Mouse (Mus musculus) left cerebral cortex, postnatal 4 days (tissue): ENCODE results near the gene Il10. TPM values are rescaled to one million over a fixed set of nuclear protein-coding genes. Genes with fewer than 3 reads are reported as not detected.

ENCODE experiments used
- DNase-seq: peaks from one replicate; pipeline ENCODE4 v3.0.0-alpha.2; 2022
- intact Hi-C: fragments of 180-260 bp; cut with DNase I; formaldehyde crosslinking; loops from one replicate; pipeline ENCODE4 v1.15.1; 2025
- total RNA-seq, 2 experiments: library from RNA; stranded (reverse); gene quantifications; 2 replicates each; pipeline ENCODE4 v1.2.3; 2021

Gene Il10
- total RNA-seq, 2 experiments from 2014 or later = 0.26 TPM; not detected in 1

- no peak for DNase-seq
- intact Hi-C loops = no loop called here
Observed at GRCm38 (mm10) chr1:131048121-131048863, 28.6 kb downstream of the Il10 start.

DNA sequence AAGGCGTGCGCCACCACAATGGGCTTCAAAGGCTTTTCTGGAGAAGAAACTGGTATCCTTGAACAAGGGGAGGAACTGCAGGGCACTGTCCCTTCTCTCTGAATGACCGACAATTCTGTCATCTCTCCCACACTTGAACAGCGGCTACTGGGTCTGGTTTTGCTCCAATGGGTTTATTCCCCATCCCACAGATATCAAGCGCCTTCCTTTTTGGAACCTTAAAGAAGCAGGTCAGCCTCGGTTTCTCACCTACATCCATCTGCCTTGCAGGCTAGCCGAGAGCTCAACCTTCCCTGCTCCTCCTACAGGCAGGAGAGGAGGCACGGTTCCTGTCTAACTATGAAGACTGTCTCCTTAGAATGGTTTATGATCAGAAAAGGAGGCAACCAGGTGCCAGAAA lies 29.3 kb downstream of the Il10 start:
- intact Hi-C loops = no loop called here
- no peak for DNase-seq

DNA sequence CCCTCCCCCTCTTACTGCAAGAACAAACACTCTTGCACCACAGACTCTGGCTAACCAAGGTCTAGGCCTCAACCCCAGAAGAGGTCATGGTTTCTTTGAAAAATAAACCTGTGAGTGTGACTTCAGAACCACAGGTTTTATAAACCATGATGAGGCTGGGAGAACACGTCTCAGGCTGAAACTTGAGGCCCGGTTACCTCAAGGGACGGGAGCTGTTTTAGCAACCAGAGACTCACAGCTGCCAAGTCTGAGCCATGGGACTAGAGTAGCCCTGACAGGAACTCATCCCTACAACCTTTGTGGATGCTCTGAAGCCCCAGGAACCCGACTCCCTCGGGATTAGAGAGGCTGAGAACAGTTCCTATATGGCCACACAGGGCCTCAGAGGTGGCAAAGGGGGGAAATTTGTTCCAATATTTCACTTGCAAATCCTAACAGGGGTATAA lies 29.7 kb downstream of the Il10 start:
- intact Hi-C loops = no loop called here
- DNase-seq = no peak

DNA sequence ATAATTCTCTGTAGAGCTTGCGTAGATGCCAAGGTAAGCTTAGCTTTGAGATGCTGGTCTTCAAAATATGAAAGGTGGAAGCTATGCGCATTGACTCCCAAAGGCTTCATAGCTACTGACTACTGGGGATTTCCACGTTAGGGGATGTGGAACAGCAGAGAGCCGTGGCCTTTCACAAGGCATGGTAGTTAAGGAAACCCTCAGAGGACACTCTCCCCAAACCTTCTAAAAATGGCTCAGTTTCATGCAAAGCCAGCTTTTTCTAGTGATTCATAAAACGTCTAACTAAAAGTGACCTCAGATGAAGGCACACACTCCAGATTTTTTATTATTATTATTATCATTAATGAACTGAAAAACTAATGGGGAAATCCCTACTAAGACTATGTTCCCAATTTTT lies 30.4 kb downstream of the Il10 start:
- intact Hi-C loops = loop anchor here (10.0 kb wide), 1 partner anchor 505 kb away; no protein-coding TSS in a partner anchor
- no peak for DNase-seq

DNA sequence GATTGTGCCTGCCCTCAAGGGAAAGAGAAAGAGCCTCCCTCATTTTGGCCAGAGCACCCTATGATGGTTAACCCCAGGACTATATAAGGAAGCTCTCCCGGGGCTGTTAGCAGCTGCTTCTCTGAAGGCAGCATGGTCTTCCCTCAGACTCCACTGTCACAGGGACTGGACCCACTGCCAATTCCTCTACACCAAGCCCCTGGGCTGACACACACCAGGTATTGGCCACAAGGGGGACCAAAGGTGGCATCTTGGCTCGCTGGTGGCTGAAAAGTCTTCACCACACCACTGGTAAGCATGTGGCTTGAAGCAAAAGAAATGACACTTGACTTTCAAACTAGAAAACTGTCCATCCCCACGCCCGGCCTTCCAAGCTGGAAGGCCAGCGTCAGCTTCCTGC lies 31.0 kb downstream of the Il10 start:
- intact Hi-C loops = loop anchor here (10.0 kb wide), 1 partner anchor 506 kb away; no protein-coding TSS in a partner anchor
- DNase-seq = no peak

DNA sequence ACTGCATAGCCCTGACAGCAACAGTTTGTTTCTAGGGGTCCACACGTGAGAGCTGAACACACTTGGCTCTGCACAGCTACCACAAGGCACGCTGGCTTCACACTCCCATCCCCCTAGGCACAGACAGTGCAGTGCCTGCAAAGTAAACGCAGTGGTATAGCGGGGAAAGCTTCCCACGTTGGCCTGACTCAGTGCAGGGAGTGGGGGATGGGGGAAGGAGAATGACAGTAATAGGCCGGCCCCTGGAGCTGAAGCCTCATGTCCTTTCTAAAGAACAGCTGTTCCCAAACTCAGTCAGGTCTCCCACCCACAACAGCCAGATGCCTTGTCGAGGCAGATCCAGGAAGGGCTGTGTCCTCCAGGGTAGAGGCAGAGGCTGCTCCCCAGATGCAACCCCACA lies 31.4 kb downstream of the Il10 start:
- DNase-seq = no peak
- intact Hi-C loops = loop anchor here (10.0 kb wide), 1 partner anchor 506 kb away; no protein-coding TSS in a partner anchor

DNA sequence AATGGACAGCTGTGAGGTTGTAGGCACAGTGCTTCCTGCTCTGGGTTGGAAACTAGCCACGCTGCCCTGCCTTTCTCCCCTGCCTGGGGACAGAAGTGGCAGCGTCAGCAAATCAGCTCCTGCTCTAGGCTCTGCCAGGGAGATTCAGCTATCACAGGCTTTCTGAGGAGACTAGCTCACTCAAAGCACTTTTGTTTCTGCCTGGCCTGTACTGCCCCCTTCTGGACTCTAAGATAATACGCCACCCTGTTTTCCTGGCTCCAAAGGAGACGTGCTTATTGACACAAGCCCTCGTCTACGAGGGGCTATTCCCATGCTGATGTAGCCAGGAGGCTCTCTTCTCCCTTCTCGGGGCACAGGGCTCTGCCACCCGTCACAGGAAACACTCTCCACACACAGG lies 33.6 kb downstream of the Il10 start:
- intact Hi-C loops = loop anchor here (2.0 to 10.0 kb wide), 2 partner anchors 176 to 508 kb away; no protein-coding TSS in a partner anchor
- DNase-seq = peak; percentile 60

DNA sequence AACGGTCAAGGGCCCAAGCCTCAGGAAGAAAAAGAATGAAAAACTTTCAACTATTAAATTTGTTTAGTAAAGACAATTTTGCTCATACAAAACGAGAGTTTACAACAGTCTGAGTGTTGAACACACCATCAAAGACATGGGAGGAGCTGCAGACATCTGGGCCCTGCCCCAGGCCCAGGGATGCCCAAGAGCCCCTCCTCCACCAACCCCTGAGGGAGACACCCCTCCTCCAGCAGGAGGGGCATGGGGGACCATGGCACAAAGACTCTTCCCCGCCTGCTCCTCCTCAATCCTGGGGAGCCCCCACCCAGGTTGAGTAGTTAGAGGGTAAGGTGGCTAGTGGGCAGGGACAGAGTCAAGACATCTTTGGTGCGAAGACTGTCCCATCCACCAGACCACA lies 34.0 kb downstream of the Il10 start:
- intact Hi-C loops = loop anchor here (2.0 to 10.0 kb wide), 2 partner anchors 177 to 509 kb away; no protein-coding TSS in a partner anchor
- no peak for DNase-seq

- no peak for DNase-seq
- intact Hi-C loops = loop anchor here (10.0 kb wide), 1 partner anchor 509 kb away; no protein-coding TSS in a partner anchor
Observed at GRCm38 (mm10) chr1:131054251-131054650, 34.6 kb downstream of the Il10 start.

- intact Hi-C loops = loop anchor here (5.0 to 10.0 kb wide), 3 partner anchors 271 to 514 kb away; partner anchors contain the start of genes Gm29427 and Yod1
- no peak for DNase-seq
Observed at GRCm38 (mm10) chr1:131058431-131058830, 38.8 kb downstream of the Il10 start.

- DNase-seq = no peak
- intact Hi-C loops = loop anchor here (5.0 to 10.0 kb wide), 3 partner anchors 272 to 515 kb away; partner anchors contain the start of genes Gm29427 and Yod1
Observed at GRCm38 (mm10) chr1:131059411-131059810, 39.8 kb downstream of the Il10 start.

- intact Hi-C loops = loop anchor here (5.0 to 10.0 kb wide), 3 partner anchors 273 to 515 kb away; partner anchors contain the start of genes Gm29427 and Yod1
- no peak for DNase-seq
Observed at GRCm38 (mm10) chr1:131059841-131060240, 40.2 kb downstream of the Il10 start.

GRCm38 (mm10) chr1:131060290-131061253 lies 40.9 kb downstream of the Il10 start:
- intact Hi-C loops = no loop called here
- DNase-seq = peak; percentile 44

DNA sequence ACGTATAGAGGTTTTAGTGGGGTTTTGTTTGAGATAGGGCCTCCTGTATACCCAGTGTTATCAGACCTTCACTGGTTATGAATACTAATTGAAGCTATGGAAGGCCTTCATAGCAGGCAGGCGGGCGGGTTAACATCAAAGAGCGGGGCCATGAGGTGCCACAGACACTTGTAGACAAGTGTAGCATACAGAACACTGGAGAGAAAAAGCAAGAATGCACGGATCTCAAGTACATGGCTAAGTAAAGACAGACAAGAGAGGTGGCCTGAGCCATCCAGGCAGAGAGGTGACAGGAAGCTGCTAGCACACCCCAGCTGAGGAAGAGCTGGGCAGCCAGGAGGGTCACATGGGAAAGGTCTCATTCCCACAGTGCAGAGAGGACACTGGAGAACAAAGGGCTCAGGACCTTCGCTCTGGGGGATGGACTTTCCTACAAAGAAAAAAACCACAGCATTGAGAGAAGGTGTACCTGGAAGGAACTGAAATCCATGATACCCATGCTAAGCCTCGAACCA lies 42.2 kb downstream of the Il10 start:
- no peak for DNase-seq
- intact Hi-C loops = no loop called here

DNA sequence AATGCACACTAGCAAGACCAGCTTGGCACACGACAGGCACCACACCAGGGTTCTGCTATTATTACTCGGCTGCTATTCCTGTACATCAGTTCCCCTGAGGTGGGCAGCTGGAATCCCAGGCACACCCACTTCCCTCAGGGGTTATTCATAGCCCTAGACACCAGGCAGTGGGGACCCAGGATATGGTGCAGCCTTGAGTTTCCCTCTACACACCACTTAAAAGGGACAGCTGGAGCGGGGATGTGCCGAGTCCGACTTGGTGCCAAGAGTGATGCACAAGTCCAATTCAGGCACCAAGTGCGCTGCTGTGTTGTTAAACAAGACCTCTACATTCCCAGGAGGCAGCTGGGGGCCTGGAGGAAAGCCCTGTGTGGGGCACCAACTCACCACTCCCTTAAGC lies 43.2 kb downstream of the Il10 start:
- DNase-seq = peak; percentile 38
- intact Hi-C loops = no loop called here

GRCm38 (mm10) chr1:131064202-131064601 lies 44.6 kb downstream of the Il10 start:
- intact Hi-C loops = no loop called here
- no peak for DNase-seq

GRCm38 (mm10) chr1:131068011-131068727 lies 48.5 kb downstream of the Il10 start:
- intact Hi-C loops = no loop called here

GRCm38 (mm10) chr1:131069010-131069409 lies 49.4 kb downstream of the Il10 start:
- intact Hi-C loops = no loop called here
- DNase-seq = no peak

More at GRCm38 (mm10) chr1:131068011-131068727, 48.5 kb downstream of the Il10 start:
- DNase-seq = no peak

DNA sequence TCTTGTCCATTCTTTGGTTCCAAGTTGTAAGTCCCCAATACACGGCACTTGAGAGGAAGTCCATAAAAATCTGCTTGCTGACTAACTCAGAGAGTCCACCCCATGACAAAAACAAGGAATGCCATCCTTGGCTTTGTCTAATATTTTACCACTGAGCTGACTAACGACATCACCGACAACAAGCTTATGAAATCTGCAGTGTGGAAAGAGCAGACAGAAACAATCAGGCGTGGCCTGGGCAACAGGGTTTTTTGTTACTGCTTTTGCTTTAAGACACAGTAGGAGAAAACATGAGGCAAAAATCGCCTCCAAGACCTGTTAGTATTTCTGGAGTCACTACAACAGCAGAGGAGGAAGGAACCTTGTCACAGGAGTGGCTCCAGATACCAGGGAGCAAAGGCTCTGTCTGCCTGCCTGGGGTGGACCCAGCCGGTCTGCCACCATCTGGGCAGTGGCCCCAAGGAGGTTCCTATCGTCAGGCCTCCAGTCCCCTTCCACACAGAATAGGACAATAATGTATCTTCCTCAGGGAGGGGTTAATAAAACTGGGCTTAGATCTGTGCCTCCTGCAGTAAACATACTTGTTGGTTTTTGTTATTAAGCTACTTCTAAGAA lies 52.8 kb downstream of the Il10 start:
- intact Hi-C loops = no loop called here
- DNase-seq = no peak
